Mouse (Mus musculus): Measurements from ENCODE around the gene Cxxc4.

Cxxc4 gene

GRCm38 (mm10) chr3:134254221-134254620 lies 17.9 kb downstream of the Cxxc4 start:
- DNase-seq = no peak

GRCm38 (mm10) chr3:134258715-134259114 lies 22.4 kb downstream of the Cxxc4 start:
- no peak for DNase-seq

- DNase-seq = no peak
Measured at GRCm38 (mm10) chr3:134259300-134259699, 23.0 kb downstream of the Cxxc4 start.

- no peak for DNase-seq
Measured at GRCm38 (mm10) chr3:134279655-134280054, 43.4 kb downstream of the Cxxc4 start.

- DNase-seq = peak; percentile 23
Measured at GRCm38 (mm10) chr3:134281527-134282370, 45.5 kb downstream of the Cxxc4 start.

- no peak for DNase-seq
Measured at GRCm38 (mm10) chr3:134295217-134295616, 58.9 kb downstream of the Cxxc4 start.

GRCm38 (mm10) chr3:134302681-134303491 lies 66.6 kb downstream of the Cxxc4 start:
- peak; percentile 26 for DNase-seq

GRCm38 (mm10) chr3:134303492-134303808 lies 67.2 kb downstream of the Cxxc4 start:
- DNase-seq = no peak

- DNase-seq = no peak
Measured at GRCm38 (mm10) chr3:134306507-134306906, 70.2 kb downstream of the Cxxc4 start.

- no peak for DNase-seq
Measured at GRCm38 (mm10) chr3:134307801-134308200, 71.5 kb downstream of the Cxxc4 start.

Data from right cerebral cortex, postnatal 25 days (tissue).